Mouse (Mus musculus): Measurements from ENCODE around the gene Stfa3. TPM values are rescaled to one million over a fixed set of nuclear protein-coding genes. Genes with fewer than 3 reads are reported as not detected.
A peak's percentile ranks its signal among the peaks of the same experiment; 100 is the strongest.
"Not testable (repeated sequence)": the region's sequence is repeated elsewhere in the genome, so short reads cannot be mapped to it uniquely, and the experiment has no call there.

The Stfa3 gene
- 2.5 and 4.3 TPM in 2 replicates for total RNA-seq (2017)

- no peak for ATAC-seq (ENCODE audit: extremely low read depth, insufficient number of reproducible peaks, low FRiP score, poor library complexity, severe bottlenecking)
Observed at GRCm38 (mm10) chr16:36455342-36455802, at the start of gene Stfa3. TSS of gene Stfa3 (minus strand) at chr16:36455392.

- ATAC-seq (ENCODE audit: extremely low read depth, insufficient number of reproducible peaks, low FRiP score, poor library complexity, severe bottlenecking): 0 out of 2 replicates have a peak, but pooled peaks have one; percentile 16
Observed at GRCm38 (mm10) chr16:36502286-36502685, 47.1 kb upstream of the Stfa3 start.

DNA sequence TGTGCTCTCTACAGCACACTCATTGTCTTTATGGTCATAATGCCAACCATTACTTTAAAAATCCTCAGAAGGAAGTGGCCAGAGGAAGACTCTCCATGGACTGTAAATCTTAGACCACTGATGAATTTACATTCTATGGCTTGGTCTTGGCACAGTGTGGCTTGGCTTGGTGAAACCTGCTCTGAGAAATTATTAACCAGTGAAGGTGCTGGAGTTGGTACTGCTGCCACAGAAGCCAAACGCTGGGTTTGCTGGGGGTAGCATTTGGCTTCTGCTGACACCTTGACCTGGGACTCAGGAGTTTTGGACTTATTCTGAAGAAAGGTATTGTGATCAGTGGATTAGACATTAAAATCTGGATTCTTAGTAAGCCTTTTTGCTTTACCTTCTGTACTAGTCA, 37.2 kb upstream of the Stfa3 start:
- no peak for ATAC-seq (ENCODE audit: extremely low read depth, insufficient number of reproducible peaks, low FRiP score, poor library complexity, severe bottlenecking)

DNA sequence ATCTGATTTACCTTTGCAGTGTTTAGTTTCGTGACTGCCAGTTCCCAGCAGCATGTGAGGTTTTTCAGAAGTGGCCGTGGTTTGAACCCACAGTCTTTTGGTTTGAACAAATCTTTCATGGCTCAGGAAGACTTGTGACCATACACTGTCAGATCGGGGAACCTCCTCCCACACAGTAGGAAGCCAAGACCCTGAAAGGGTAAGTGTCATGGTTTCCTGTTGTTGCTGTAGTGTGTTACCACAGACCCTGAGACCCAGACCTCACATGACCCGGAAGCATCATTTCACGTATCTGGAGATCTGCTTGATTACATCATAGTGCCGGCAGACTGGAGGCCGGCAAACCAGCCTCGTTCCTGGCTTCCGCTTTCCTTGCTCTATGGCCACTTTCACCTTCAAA, 21.7 kb upstream of the Stfa3 start:
- peak; percentile 97 for ATAC-seq (ENCODE audit: extremely low read depth, insufficient number of reproducible peaks, low FRiP score, poor library complexity, severe bottlenecking)

- no peak for ATAC-seq (ENCODE audit: extremely low read depth, insufficient number of reproducible peaks, low FRiP score, poor library complexity, severe bottlenecking)
Observed at GRCm38 (mm10) chr16:36475530-36475929, 20.3 kb upstream of the Stfa3 start.

- no peak for ATAC-seq (ENCODE audit: extremely low read depth, insufficient number of reproducible peaks, low FRiP score, poor library complexity, severe bottlenecking)
Observed at GRCm38 (mm10) chr16:36474849-36475248, 19.7 kb upstream of the Stfa3 start.

DNA sequence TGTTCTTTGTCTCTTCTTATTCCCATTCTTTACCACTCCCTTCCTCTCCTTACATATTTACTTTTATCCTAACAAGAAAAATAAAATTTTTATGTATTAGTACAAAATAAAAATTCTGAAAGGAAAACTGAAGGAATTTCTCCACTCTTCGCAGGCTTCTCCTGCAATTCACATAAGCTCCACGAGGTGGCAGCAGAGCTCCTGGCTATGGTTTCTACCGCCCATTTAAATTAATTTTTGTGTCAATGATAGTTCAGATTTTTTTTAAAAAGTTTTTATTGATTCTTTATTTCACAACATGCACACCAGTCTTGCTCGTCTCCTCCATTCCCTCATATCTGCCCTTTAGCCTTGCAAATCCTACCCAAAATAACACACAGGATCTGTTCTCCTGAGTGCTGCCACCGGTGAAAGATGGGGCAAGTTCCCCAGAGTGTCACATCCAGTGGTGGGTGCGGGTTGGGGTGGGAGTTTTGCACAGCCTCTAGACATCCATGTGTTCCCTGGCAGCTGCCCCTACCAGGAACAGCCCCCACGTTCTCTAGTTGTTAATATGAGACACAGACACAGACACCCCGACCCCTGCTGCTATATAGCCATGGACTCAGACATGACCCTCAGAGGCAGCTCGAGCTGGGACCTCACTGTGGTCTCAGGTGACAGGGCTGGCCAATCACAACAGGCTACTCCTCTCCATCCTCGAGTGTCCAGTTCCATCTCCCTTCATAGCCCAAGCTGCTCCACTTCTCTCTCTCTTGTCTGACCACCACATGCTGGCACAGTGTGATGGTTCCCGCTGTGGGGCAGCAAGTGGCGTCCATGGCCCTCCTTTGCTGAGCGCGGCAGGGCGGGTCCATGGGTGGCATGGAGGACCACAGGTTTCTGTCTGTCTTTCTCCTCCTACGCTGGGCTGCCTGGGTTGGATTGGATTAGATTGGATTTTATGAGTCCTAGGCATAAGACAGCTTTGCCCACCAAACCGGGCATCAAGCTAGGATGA, 18.3 kb upstream of the Stfa3 start:
- ATAC-seq (ENCODE audit: extremely low read depth, insufficient number of reproducible peaks, low FRiP score, poor library complexity, severe bottlenecking): no peak

DNA sequence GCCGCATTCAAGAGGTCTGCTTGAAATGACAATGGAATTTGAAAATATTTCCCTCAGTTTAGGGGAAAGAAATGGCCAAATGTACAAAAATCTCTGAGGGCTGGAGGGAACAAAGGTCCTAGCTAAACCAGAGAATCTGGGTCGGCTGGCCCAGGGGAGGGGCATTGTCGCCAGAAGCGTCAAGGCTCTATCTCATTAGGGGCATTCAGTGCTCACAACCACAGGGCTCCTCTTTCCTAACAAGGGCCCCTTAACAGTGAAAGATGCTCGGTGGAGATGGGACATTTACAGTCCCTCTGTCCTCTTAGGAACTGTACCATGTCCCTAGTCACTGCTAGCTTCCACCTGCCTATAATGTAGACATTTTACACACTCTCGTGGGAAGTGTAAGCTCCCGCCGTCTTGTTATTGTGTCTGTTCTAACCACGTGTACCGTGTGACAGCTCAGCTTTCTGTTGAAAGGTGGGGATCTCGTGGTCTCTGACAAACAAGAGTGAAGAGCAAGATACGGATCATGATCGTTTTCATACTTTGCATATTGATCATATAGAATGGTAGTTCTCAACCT, 16.0 kb upstream of the Stfa3 start:
- no peak for ATAC-seq (ENCODE audit: extremely low read depth, insufficient number of reproducible peaks, low FRiP score, poor library complexity, severe bottlenecking)

- ATAC-seq (ENCODE audit: extremely low read depth, insufficient number of reproducible peaks, low FRiP score, poor library complexity, severe bottlenecking): no peak
Observed at GRCm38 (mm10) chr16:36469955-36470478, 14.8 kb upstream of the Stfa3 start.

DNA sequence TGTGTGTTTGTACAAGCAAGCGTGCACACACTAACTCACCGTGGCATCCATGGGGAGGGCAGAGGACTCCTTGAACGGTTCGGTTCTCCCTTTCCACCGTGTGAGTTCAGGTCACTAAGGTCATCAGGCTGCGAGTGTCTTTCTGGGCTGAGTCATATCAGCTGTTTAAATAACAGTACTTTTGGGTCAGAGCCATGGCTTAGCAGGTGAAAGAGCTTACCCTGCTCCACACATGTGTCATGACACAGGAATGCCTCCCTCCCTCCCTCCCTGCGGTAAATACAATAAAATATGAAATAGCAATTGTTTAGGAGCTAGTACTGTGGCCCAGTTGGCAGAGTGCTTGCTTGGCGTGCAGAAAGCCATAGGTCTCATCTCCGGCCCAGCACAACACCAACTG, 14.2 kb upstream of the Stfa3 start:
- no peak for ATAC-seq (ENCODE audit: extremely low read depth, insufficient number of reproducible peaks, low FRiP score, poor library complexity, severe bottlenecking)

DNA sequence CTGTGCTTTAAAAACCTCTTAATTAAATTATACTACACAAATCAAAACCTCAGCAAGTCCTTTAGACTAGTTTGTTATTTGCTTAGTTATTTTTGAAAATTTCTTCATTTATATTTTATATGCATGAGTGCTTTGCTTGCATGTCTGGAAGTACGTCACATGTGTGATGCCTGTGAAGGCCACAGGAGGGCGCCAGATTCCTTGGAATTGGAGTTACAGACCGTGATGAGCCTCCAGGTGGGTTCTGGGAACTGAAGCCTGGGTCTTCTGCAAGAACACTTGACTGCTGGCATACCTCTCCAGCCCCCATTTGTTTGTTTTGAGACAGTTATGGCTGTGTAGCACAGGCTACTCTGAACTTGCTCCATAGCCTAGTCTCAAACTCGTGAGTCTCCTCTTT, 13.7 kb upstream of the Stfa3 start:
- ATAC-seq (ENCODE audit: extremely low read depth, insufficient number of reproducible peaks, low FRiP score, poor library complexity, severe bottlenecking): no peak

GRCm38 (mm10) chr16:36467936-36468335, 12.7 kb upstream of the Stfa3 start:
- ATAC-seq (ENCODE audit: extremely low read depth, insufficient number of reproducible peaks, low FRiP score, poor library complexity, severe bottlenecking): no peak

DNA sequence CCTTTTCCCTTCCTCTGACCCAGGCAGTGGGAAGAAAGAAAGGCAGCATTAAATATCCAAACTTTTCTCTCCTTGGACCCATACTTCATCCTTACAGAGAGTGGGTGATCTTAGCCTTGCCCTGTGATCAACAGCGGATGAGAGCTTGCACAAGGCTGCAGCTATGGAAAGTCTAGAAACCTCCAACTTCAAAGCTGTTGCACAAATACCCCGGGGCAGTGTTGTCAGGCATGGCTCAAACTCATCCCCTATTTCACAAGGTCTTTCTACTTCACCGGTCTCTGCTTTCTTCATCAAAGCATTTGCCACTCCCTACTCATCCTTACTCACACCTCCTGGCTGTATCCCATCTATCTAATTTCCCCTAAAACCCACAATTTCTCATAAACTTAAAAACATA, 10.2 kb upstream of the Stfa3 start:
- ATAC-seq (ENCODE audit: extremely low read depth, insufficient number of reproducible peaks, low FRiP score, poor library complexity, severe bottlenecking): no peak

GRCm38 (mm10) chr16:36464076-36464475, 8.9 kb upstream of the Stfa3 start:
- ATAC-seq (ENCODE audit: extremely low read depth, insufficient number of reproducible peaks, low FRiP score, poor library complexity, severe bottlenecking): no peak

GRCm38 (mm10) chr16:36460426-36460825, 5.2 kb upstream of the Stfa3 start:
- no peak for ATAC-seq (ENCODE audit: extremely low read depth, insufficient number of reproducible peaks, low FRiP score, poor library complexity, severe bottlenecking)

- not testable (repeated sequence) for ATAC-seq (ENCODE audit: extremely low read depth, insufficient number of reproducible peaks, low FRiP score, poor library complexity, severe bottlenecking)
Observed at GRCm38 (mm10) chr16:36420979-36421378, 34.2 kb downstream of the Stfa3 start.

- ATAC-seq (ENCODE audit: extremely low read depth, insufficient number of reproducible peaks, low FRiP score, poor library complexity, severe bottlenecking): no peak
Observed at GRCm38 (mm10) chr16:36408357-36408756, 46.8 kb downstream of the Stfa3 start, which contains the start of gene Stfa2. TSS of gene Stfa2 (minus strand) at chr16:36408457.
